Mouse (Mus musculus) hindbrain, embryonic 16.5 days (tissue): Measurements from ENCODE around the gene Cep63. TPM values are rescaled to one million over a fixed set of nuclear protein-coding genes. Genes with fewer than 3 reads are reported as not detected.

Experiments
- ATAC-seq: fragments of 200-750 bp; cut with Nextera tagmentation; 2 replicates; pipeline ENCODE4 v1.8.0; 2017; ENCODE audit warnings: moderate TSS enrichment, moderate library complexity
- H3K27ac ChIP-seq: fragments of 300-500 bp; sonication (generic); 2 replicates; pipeline ENCODE4 v1.5.1; 2014; ENCODE audit warnings: low read depth, mild to moderate bottlenecking, control low read depth, low read length, moderate library complexity
- H3K27me3 ChIP-seq: fragments of 300-500 bp; sonication (generic); replicated peaks from 2 replicates; pipeline ENCODE4 v1.6.1; 2014; ENCODE audit warnings: low read length; ENCODE audit not compliant: control insufficient read depth, insufficient read depth
- H3K36me3 ChIP-seq: fragments of 300-500 bp; sonication (generic); 2 replicates; pipeline ENCODE4 v1.6.1; 2014; ENCODE audit warnings: mild to moderate bottlenecking, low read length, moderate library complexity, mixed read lengths; ENCODE audit not compliant: control insufficient read depth, insufficient read depth
- H3K4me1 ChIP-seq: fragments of 300-500 bp; sonication (generic); 2 replicates; pipeline ENCODE4 v1.6.1; 2014; ENCODE audit warnings: low read depth, low read length; ENCODE audit not compliant: control insufficient read depth, insufficient read depth
- H3K4me2 ChIP-seq: fragments of 300-500 bp; sonication (generic); 2 replicates; pipeline ENCODE4 v1.6.1; 2014; ENCODE audit warnings: mild to moderate bottlenecking, low read length, control low read depth, moderate library complexity
- H3K4me3 ChIP-seq: fragments of 300-500 bp; sonication (generic); 2 replicates; pipeline ENCODE4 v1.5.1; 2014; ENCODE audit warnings: mild to moderate bottlenecking, low read length, control low read depth, moderate library complexity
- H3K9ac ChIP-seq: fragments of 300-500 bp; sonication (generic); 2 replicates; pipeline ENCODE4 v1.6.1; 2014; ENCODE audit warnings: low read depth, mild to moderate bottlenecking, control low read depth, low read length, moderate library complexity
- H3K9me3 ChIP-seq: fragments of 300-500 bp; sonication (generic); 2 replicates; pipeline ENCODE4 v1.6.1; 2014; ENCODE audit warnings: mild to moderate bottlenecking, low read length, moderate library complexity; ENCODE audit not compliant: control insufficient read depth
- WGBS: fragments of 180-500 bp; shearing (Covaris S2); extraction: QIAGEN DNeasy Blood & Tissue Kit; methylation state at CpG from one replicate; pipeline ENCODE4 v1.1.7; 2014; 5-methylcytosine and 5-hydroxymethylcytosine counted together
- polyA plus RNA-seq: library from polyadenylated mRNA; unstranded; fragments of >200 nt; fragmentation: Nextera tagmentation; extraction: Ambion mirVana; gene quantifications from 2 replicates; pipeline ENCODE4 v1.2.1, GENCODE M21; 2015

The Cep63 gene
- polyA plus RNA-seq, 1 experiment from 2014 or later = 34.4 TPM

DNA sequence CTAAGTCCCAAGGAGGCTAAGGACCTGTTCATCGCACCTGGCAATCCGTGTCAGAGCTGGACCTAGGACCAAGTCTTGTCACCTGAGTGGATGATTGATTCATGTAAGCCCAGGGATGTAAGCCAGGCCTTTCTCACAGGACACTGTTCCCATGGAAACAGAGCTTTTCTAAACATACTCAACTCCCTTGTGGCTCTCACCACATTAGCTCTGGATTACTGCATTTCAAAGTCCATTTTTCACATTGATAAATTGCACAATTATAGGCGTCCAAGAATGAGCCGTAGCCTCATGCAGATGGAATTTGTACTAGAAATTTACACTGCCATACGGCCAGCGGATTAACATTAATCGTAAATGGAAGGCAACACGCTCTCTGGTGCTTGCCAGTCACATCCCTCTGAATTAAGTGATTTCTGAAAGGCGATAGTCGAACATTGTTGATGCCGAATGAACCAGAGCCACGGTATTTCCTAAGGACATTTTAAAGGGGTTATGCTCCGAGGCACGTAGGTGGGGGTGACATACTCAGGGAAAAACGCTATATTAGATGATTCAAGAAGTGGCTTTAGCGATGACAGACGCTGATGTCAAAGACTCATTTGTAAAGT lies 23.7 kb upstream of the Cep63 start:
- Histone ChIP-seq H3K4me1 (peaks cover 16% of the 10 kb centered on the region), H3K36me3 (no peaks in the 10 kb centered on the region), H3K4me2 (peak overlapping the region; percentile 41), H3K9ac (peak overlapping the region; percentile 14; the same call in 1 of the 2 replicates), H3K27me3 (no peaks in the 10 kb centered on the region), H3K27ac (peak overlapping the region; percentile 36; the same call in 1 of the 2 replicates), H3K4me3 (no peak overlapping the region), H3K9me3 (no peaks in the 10 kb centered on the region)
- WGBS = 29% methylated on average over 17 of the region's 17 CpGs
- peak; percentile 75 for ATAC-seq

DNA sequence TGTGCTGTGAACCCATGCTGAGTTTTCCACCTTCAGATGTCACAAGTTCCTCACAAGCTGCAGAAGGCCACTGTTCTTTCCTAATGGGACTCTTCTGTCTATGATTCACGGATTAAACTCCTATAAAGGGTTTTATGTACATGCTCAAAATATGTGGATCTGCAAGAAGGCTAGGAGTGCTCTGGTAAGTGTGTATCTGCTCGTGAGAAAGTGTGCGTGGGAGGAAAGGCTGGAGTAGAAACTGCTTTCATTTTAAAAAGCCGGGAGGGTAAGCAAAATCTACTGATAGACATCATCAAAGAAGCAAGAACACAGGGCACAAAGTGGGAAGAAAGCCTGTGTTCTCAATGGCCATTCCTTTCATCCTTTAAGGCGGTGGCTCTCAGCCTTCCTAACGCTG lies 20.7 kb upstream of the Cep63 start:
- H3K9me3 ChIP-seq = no peaks in the 10 kb centered on the region
- WGBS = 86% methylated on average over 6 of the region's 6 CpGs

DNA sequence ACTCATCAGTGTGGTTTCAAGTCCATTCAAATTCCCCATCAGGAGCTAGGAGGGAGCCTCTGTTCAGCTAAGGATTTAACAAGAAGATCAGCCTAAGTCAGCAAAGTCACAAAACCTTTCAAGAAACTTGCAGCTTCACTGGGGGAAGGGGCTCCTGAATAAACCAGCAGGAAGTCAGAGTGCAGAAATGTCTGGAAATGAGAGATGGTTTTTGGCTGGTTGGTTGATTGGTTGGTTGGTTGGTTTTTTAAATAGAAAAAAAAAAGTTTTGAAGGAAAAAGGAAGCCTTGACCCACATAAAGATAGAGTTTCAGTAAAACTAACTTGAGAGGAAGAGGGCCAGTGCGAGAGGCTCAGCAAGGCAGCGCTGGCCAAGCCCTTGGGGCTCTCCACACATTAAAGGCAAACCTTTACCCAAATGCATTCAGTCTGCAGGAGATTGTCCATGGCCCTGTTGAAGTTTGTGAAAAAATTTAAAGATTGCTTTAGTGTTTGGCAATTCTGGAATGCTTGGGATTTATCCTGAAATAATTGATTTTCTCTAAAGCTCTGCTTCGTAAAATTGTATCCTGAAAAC lies 18.9 kb upstream of the Cep63 start:
- H3K9me3 ChIP-seq = no peaks in the 10 kb centered on the region
- H3K36me3 ChIP-seq = no peaks in the 10 kb centered on the region
- no peak overlapping the region for H3K4me3 ChIP-seq
- 75% methylated on average over 3 of the region's 3 CpGs for WGBS
- H3K4me1 ChIP-seq = peaks cover 28% of the 10 kb centered on the region
- no peak overlapping the region for H3K27ac ChIP-seq
- ATAC-seq = no peak
- H3K4me2 ChIP-seq = no peak overlapping the region
- H3K27me3 ChIP-seq = no peaks in the 10 kb centered on the region
- H3K9ac ChIP-seq = no peak overlapping the region

More for the DNA sequence above, 20.7 kb upstream of the Cep63 start:
- Histone ChIP-seq H3K27ac (no peak overlapping the region), H3K27me3 (no peaks in the 10 kb centered on the region), H3K4me3 (no peak overlapping the region), H3K4me2 (no peak overlapping the region), H3K4me1 (peaks cover 38% of the 10 kb centered on the region), H3K36me3 (no peaks in the 10 kb centered on the region), H3K9ac (no peak overlapping the region)
- ATAC-seq = no peak

DNA sequence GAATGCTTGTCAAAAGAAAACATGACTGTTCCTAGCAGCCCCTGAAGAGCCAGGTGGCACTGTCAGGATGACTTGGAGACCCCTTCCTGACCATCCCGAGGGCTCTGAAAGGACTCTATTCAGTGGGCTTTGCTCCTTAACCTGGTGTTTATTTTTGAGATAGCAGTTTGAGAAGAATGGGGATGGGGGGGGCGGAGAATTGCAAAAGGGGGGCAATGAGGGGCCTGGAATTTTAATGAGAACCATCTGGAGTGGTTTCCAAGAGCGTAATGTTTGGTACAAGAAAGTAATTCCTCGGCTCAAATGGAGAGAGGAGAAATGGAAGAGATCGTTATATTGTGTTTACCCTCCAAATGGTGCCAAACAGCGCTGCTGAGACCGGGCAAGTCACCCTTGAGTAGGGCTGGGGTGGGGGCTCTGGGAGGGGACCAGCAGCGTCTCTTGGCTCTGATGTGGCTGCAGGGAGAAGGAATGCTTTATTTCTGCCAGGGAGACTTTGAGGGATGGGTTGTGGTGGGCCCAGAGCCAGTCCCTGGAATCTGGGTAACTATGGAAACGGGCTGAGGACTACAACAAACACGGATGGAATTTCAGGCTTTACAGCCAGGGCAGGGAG lies 17.3 kb upstream of the Cep63 start:
- no peaks in the 10 kb centered on the region for H3K27me3 ChIP-seq
- H3K4me3 ChIP-seq = peak overlapping the region; percentile 21; the same call in 1 of the 2 replicates
- no peaks in the 10 kb centered on the region for H3K36me3 ChIP-seq
- H3K9me3 ChIP-seq = no peaks in the 10 kb centered on the region
- 6% methylated on average over 10 of the region's 10 CpGs for WGBS
- peaks cover 22% of the 10 kb centered on the region for H3K4me1 ChIP-seq
- H3K9ac ChIP-seq = no peak overlapping the region
- peak overlapping the region; percentile 19 for H3K27ac ChIP-seq
- H3K4me2 ChIP-seq = peak overlapping the region; percentile 54
- ATAC-seq = peak; percentile 95

DNA sequence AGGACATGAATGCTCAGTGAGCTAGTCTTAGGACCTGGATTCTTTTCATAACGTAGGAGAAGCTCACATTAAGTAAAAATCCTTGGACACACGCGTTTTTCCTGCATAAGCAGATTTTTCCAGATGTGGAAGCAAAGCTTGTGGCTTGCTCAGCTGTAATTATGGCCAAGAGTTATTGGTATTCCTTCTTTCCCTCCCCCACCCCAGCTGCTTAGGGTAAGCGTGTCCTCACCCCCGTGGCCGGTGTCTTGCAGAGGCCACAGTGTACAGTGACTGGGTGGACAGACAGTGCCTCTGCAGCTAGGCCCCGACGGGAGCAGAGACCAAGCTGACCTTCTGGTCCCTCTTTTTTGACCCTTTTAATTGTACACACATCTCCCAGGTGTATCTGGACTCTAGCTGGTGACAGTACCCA lies 16.7 kb upstream of the Cep63 start:
- no peaks in the 10 kb centered on the region for H3K27me3 ChIP-seq
- WGBS = 36% methylated on average over 8 of the region's 8 CpGs
- H3K27ac ChIP-seq = peak overlapping the region; percentile 19
- H3K9me3 ChIP-seq = no peaks in the 10 kb centered on the region
- H3K4me2 ChIP-seq = no peak overlapping the region
- no peaks in the 10 kb centered on the region for H3K36me3 ChIP-seq
- H3K9ac ChIP-seq = no peak overlapping the region
- peaks cover 22% of the 10 kb centered on the region for H3K4me1 ChIP-seq
- H3K4me3 ChIP-seq = no peak overlapping the region
- peak; percentile 32; the same call in 1 of the 2 replicates for ATAC-seq

DNA sequence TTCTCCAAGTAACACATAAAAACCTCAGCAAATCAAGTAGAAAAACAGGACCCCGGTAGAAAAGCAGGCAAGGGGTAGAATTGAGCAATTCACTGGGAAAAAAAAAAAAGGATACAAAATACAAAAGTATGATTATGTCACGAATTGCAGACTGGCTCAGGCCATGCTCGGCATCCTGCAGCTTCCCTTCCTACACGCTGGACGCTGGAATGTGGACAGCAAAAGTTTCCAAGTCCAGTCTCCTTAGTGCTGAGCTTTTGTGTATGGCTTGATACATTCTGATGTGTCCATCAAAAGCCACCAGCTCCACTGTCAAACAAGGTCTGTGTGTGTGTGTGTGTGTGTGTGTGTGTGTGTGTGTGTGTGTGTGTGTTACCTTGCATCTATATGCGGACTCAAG lies 15.2 kb upstream of the Cep63 start:
- no peak for ATAC-seq
- no peak overlapping the region for H3K9ac ChIP-seq
- peaks cover 22% of the 10 kb centered on the region for H3K4me1 ChIP-seq
- no peaks in the 10 kb centered on the region for H3K9me3 ChIP-seq
- no peak overlapping the region for H3K4me3 ChIP-seq
- WGBS = 68% methylated on average over 6 of the region's 6 CpGs
- H3K27ac ChIP-seq = no peak overlapping the region
- no peak overlapping the region for H3K4me2 ChIP-seq
- no peaks in the 10 kb centered on the region for H3K36me3 ChIP-seq
- no peaks in the 10 kb centered on the region for H3K27me3 ChIP-seq

DNA sequence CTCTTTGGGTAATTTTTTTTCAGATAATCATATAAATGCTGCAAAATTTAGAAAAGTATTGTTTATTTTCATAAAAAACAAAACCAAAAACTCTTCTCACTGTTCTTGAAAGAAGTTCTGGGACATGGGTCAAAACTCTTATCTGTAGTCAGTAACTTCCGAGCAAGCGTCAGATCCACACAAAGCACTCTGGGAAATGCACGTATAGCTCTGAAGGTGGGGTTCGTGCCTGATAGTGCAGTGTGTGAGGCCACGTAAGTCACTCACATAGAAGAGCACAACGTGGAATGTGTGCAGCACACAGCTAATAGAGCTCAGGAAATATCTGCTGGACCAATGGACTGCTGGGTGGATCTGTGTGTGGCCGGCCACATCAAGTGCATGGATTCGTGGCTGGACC lies 13.2 kb upstream of the Cep63 start:
- Histone ChIP-seq H3K4me3 (no peak overlapping the region), H3K27ac (no peak overlapping the region), H3K36me3 (no peaks in the 10 kb centered on the region), H3K4me1 (peaks cover 16% of the 10 kb centered on the region), H3K9me3 (no peaks in the 10 kb centered on the region), H3K9ac (no peak overlapping the region), H3K4me2 (no peak overlapping the region), H3K27me3 (no peaks in the 10 kb centered on the region)
- 88% methylated on average over 8 of the region's 8 CpGs for WGBS
- ATAC-seq = no peak

DNA sequence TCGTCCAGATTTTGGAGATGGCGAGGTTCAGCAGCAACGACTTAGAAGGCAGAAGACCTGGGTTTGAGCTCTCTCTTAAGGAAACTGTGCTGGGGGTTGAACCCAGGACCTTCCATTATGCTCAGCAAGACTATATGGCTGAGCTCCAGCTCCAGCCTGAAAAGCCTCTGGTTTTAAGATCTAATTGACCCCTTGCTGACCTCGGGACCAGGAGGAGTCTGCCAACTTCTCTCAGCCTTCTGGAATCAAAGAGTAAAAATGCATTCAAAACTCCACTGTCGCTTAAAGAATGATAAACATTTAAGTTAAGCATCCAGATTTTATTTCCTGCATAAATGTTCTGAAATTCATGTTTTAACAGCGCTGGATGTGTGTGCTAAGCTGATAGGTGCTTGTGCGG lies 12.6 kb upstream of the Cep63 start:
- 67% methylated on average over 7 of the region's 7 CpGs for WGBS
- no peak overlapping the region for H3K27ac ChIP-seq
- H3K27me3 ChIP-seq = no peaks in the 10 kb centered on the region
- ATAC-seq = no peak
- H3K4me2 ChIP-seq = no peak overlapping the region
- no peak overlapping the region for H3K9ac ChIP-seq
- H3K4me1 ChIP-seq = peaks cover 11% of the 10 kb centered on the region
- H3K4me3 ChIP-seq = no peak overlapping the region
- no peaks in the 10 kb centered on the region for H3K9me3 ChIP-seq
- no peaks in the 10 kb centered on the region; the same call in 1 of the 2 replicates for H3K36me3 ChIP-seq

DNA sequence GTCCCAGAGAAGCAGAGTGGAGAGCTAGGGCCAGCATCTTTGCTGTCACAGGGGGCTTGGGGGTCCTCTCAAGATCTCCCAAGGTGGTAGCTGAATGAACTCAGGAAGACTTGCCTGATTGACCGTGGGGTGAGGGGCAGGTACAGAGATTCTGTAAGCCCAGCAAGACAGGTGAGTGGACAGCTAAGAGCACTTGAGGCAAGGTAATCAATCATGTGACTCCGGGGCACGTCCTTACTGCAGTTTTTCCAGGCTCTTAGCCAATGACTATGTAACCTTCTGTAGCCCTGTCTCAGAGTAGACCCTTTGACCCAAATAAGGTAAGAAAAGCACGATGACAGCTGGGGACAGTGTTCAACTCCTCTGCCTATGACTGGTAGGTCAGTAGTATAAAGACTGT lies 10.8 kb upstream of the Cep63 start:
- WGBS = 62% methylated on average over 4 of the region's 4 CpGs
- no peaks in the 10 kb centered on the region for H3K4me1 ChIP-seq
- no peaks in the 10 kb centered on the region; the same call in 1 of the 2 replicates for H3K36me3 ChIP-seq
- H3K27me3 ChIP-seq = no peaks in the 10 kb centered on the region
- no peaks in the 10 kb centered on the region for H3K9me3 ChIP-seq
- H3K9ac ChIP-seq = no peak overlapping the region
- no peak overlapping the region for H3K27ac ChIP-seq
- H3K4me2 ChIP-seq = no peak overlapping the region
- H3K4me3 ChIP-seq = no peak overlapping the region
- no peak for ATAC-seq
